27 mouse cellular contexts compared by ENCODE assay signal in genomic region chr7:122951464-122951863, GRCm38 (mm10). TPM values are rescaled to one million over a fixed set of nuclear protein-coding genes. Genes with fewer than 3 reads are reported as not detected.
A peak's percentile ranks its signal among the peaks of the same experiment; 100 is the strongest.
DNase-seq lines count a peak whose midpoint lies in the region; ATAC-seq and TF ChIP-seq lines count a peak whose summit lies in the region.
"Had no signal": no experiment of that assay in that cellular context is flagged by ENCODE, and none has a peak within 500 bp of the region (broad histone marks: within the 10 kb centered on the region; RNA-seq: fewer than 3 reads in every experiment).

No protein-coding gene starts in this region.

- peaks cover 3% of the 10 kb centered on the region; the same call in 1 of the 2 replicates for H3K4me1 ChIP-seq in liver, adult 2 months (ENCODE audit: control insufficient read depth, insufficient read depth, low read length)
- peaks cover 4% of the 10 kb centered on the region for H3K4me1 ChIP-seq in liver, embryonic 11.5 days (replicated peaks; ENCODE audit: control insufficient read depth, insufficient read depth, low read length)
- peaks cover 6 to 15% of the 10 kb centered on the region in 2 experiments; a peak in 3 of 4 replicates for H3K4me1 ChIP-seq in MEL (ENCODE audit: control insufficient read depth in 1 of 2, insufficient read depth in 2 of 2, low read length in 2 of 2)
- H3K4me1 ChIP-seq in embryonic facial prominence, embryonic 11.5 days (ENCODE audit: control insufficient read depth, insufficient read depth, low read length) = no peaks in the 10 kb centered on the region
- H3K4me1 ChIP-seq: forebrain, embryonic 10.5 days; forebrain, embryonic 13.5 days; heart, embryonic 15.5 days; hindbrain, embryonic 10.5 days; hindbrain, embryonic 13.5 days; intestine, embryonic 15.5 days had no signal

- intact Hi-C loops in left cerebral cortex, adult 2 months (cut with DNase I) = no loop called here

- no peak overlapping the region for H3K9ac ChIP-seq in liver, adult 2 months (ENCODE audit: low read depth, low read length)
- no peak overlapping the region for H3K9ac ChIP-seq in liver, embryonic 11.5 days (ENCODE audit: low read depth, low read length)
- H3K9ac ChIP-seq in MEL (ENCODE audit: control insufficient read depth, low read depth, low read length, poor library complexity, severe bottlenecking) = no peak overlapping the region
- no peak overlapping the region for H3K9ac ChIP-seq in embryonic facial prominence, embryonic 11.5 days (replicated peaks; ENCODE audit: low read length)
- H3K9ac ChIP-seq: forebrain, embryonic 13.5 days; heart, embryonic 15.5 days; hindbrain, embryonic 13.5 days; intestine, embryonic 15.5 days had no signal

- H3K79me2 ChIP-seq in liver, adult 2 months (ENCODE audit: control insufficient read depth, insufficient read depth, low read length) = no peaks in the 10 kb centered on the region
- no peaks in the 10 kb centered on the region for H3K79me2 ChIP-seq in MEL (ENCODE audit: control insufficient read depth, insufficient read depth, low read length, poor library complexity)

- WGBS in liver, adult 2 months = 57% methylated on average over 4 of the region's 4 CpGs
- 67% methylated on average over 4 of the region's 4 CpGs for WGBS in liver, embryonic 11.5 days
- 58% methylated on average over 4 of the region's 4 CpGs for WGBS in embryonic facial prominence, embryonic 11.5 days

- no peaks in the 10 kb centered on the region for H3K9me3 ChIP-seq in liver, embryonic 11.5 days (ENCODE audit: control insufficient read depth, low read length)
- H3K9me3 ChIP-seq in MEL (replicated peaks; ENCODE audit: insufficient read depth, low read length) = no peaks in the 10 kb centered on the region
- H3K9me3 ChIP-seq in embryonic facial prominence, embryonic 11.5 days (replicated peaks; ENCODE audit: control insufficient read depth, low read length) = no peaks in the 10 kb centered on the region
- H3K9me3 ChIP-seq: forebrain, embryonic 10.5 days; forebrain, embryonic 13.5 days; G1E; heart, embryonic 15.5 days; hindbrain, embryonic 10.5 days; hindbrain, embryonic 13.5 days; intestine, embryonic 15.5 days had no signal

- no peak overlapping the region for H3K4me3 ChIP-seq in liver, adult 2 months (ENCODE audit: insufficient read depth, low read depth, low read length)
- H3K4me3 ChIP-seq in liver, embryonic 11.5 days (ENCODE audit: low read depth, low read length) = no peak overlapping the region
- no peak overlapping the region for H3K4me3 ChIP-seq in MEL (ENCODE audit: control insufficient read depth in 1 of 2, insufficient read depth in 1 of 2, low read depth in 2 of 2, low read length in 2 of 2)
- no peak overlapping the region for H3K4me3 ChIP-seq in embryonic facial prominence, embryonic 11.5 days (ENCODE audit: low read depth, low read length)
- no peak overlapping the region for H3K4me3 ChIP-seq in left cerebral cortex, adult 2 months
- H3K4me3 ChIP-seq: forebrain, embryonic 10.5 days; forebrain, embryonic 13.5 days; gastrocnemius, adult 2 months; heart, embryonic 15.5 days; hindbrain, embryonic 10.5 days; hindbrain, embryonic 13.5 days; intestine, embryonic 15.5 days had no signal

- no peak for TF ChIP-seq POLR2A in liver, adult 2 months (IDR thresholded peaks at IDR 0.05; ENCODE audit: extremely low read depth, insufficient read depth, low read length)
- TF ChIP-seq POLR2A in MEL (IDR thresholded peaks at IDR 0.05; ENCODE audit: control insufficient read depth in 1 of 2, insufficient read depth in 1 of 2, low read depth in 1 of 2, low read length in 2 of 2, poor library complexity in 1 of 2) = no peak

- H3K27me3 ChIP-seq in liver, adult 2 months (ENCODE audit: control insufficient read depth, insufficient read depth, low read length) = no peaks in the 10 kb centered on the region
- H3K27me3 ChIP-seq in liver, embryonic 11.5 days (replicated peaks; ENCODE audit: control insufficient read depth, insufficient read depth, low read length) = no peaks in the 10 kb centered on the region
- no peaks in the 10 kb centered on the region for H3K27me3 ChIP-seq in MEL (ENCODE audit: control insufficient read depth in 1 of 2, insufficient read depth in 2 of 2, low read length in 2 of 2)
- H3K27me3 ChIP-seq in embryonic facial prominence, embryonic 11.5 days (ENCODE audit: control insufficient read depth, insufficient read depth, low read length) = no peaks in the 10 kb centered on the region
- H3K27me3 ChIP-seq: forebrain, embryonic 13.5 days; heart, embryonic 15.5 days; hindbrain, embryonic 13.5 days; intestine, embryonic 15.5 days had no signal

- no peak overlapping the region for H3K4me2 ChIP-seq in liver, embryonic 11.5 days
- no peak overlapping the region for H3K4me2 ChIP-seq in embryonic facial prominence, embryonic 11.5 days (ENCODE audit: low read depth, low read length)
- H3K4me2 ChIP-seq: forebrain, embryonic 13.5 days; heart, embryonic 11.5 days; heart, embryonic 15.5 days; hindbrain, embryonic 13.5 days; intestine, embryonic 15.5 days had no signal

- H3K27ac ChIP-seq in liver, adult 2 months (replicated peaks; ENCODE audit: insufficient read depth, low read depth, low read length) = no peak overlapping the region
- H3K27ac ChIP-seq in liver, embryonic 11.5 days (ENCODE audit: low read depth, low read length) = no peak overlapping the region
- no peak overlapping the region for H3K27ac ChIP-seq in MEL (ENCODE audit: control insufficient read depth, low read depth, low read length)
- no peak overlapping the region for H3K27ac ChIP-seq in embryonic facial prominence, embryonic 11.5 days (replicated peaks; ENCODE audit: low read depth, low read length)
- H3K27ac ChIP-seq in left cerebral cortex, adult 2 months = no peak overlapping the region
- H3K27ac ChIP-seq: forebrain, embryonic 10.5 days; forebrain, embryonic 13.5 days; gastrocnemius, adult 2 months; heart, embryonic 15.5 days; hindbrain, embryonic 10.5 days; hindbrain, embryonic 13.5 days; intestine, embryonic 15.5 days had no signal

- ATAC-seq in liver, embryonic 11.5 days (replicated peaks; ENCODE audit: low FRiP score) = no peak
- no peak for ATAC-seq in embryonic facial prominence, embryonic 11.5 days (replicated peaks; ENCODE audit: insufficient number of reproducible peaks, low FRiP score, low TSS enrichment, low read depth)
- ATAC-seq: activated CD4-positive, CD25-positive, alpha-beta regulatory T cell, adult 4 months; forebrain, embryonic 13.5 days; forebrain, embryonic 16.5 days; hindbrain, embryonic 16.5 days; intestine, embryonic 15.5 days had no signal

- no peaks in the 10 kb centered on the region for H3K36me3 ChIP-seq in liver, adult 2 months (ENCODE audit: control insufficient read depth, insufficient read depth, low read length)
- H3K36me3 ChIP-seq in liver, embryonic 11.5 days (ENCODE audit: control insufficient read depth, insufficient read depth, low read length) = no peaks in the 10 kb centered on the region
- H3K36me3 ChIP-seq in MEL (ENCODE audit: control insufficient read depth in 1 of 2, insufficient read depth in 2 of 2, low read length in 2 of 2) = peaks cover 0 to 10% of the 10 kb centered on the region in 2 experiments; a peak in 2 of 4 replicates
- H3K36me3 ChIP-seq in embryonic facial prominence, embryonic 11.5 days (replicated peaks; ENCODE audit: control insufficient read depth, insufficient read depth, low read depth, low read length) = no peaks in the 10 kb centered on the region
- H3K36me3 ChIP-seq: forebrain, embryonic 10.5 days; G1E; heart, embryonic 15.5 days; hindbrain, embryonic 10.5 days; hindbrain, embryonic 13.5 days; intestine, embryonic 15.5 days had no signal

- TF ChIP-seq RAD21 in MEL (IDR thresholded peaks at IDR 0.05; ENCODE audit: low read depth, low read length) = no peak

- TF ChIP-seq EP300 in MEL (IDR thresholded peaks at IDR 0.05; ENCODE audit: low read depth in 1 of 2, low read length in 2 of 2) = no peak

- DNase-seq in adrenal gland, postnatal 14 days = peak; percentile 10
- DNase-seq in adrenal gland, postnatal 25 days = no peak
- peak; percentile 75 for DNase-seq in liver, adult 2 months (ENCODE audit: extremely low read depth, low read depth, low spot score)
- DNase-seq in liver, embryonic 11.5 days (ENCODE audit: low spot score) = no peak
- DNase-seq in MEL (ENCODE audit: low read depth, low spot score) = no peak
- DNase-seq in embryonic facial prominence, embryonic 11.5 days (ENCODE audit: low spot score) = peak; percentile 15
- no peak for DNase-seq in left cerebral cortex, adult 2 months (ENCODE audit: extremely low spot score in 1 of 2, low spot score in 2 of 2)
- DNase-seq in kidney, adult 8-10 months = no peak
- DNase-seq: cerebellum, adult 9-11 months; gastrocnemius, adult 2 months; gastrocnemius, postnatal 14 days; heart, adult 18-20 months; heart, postnatal 10 days; heart, postnatal 36 days; kidney, adult 11 months; kidney, adult 9 months had no signal

- no peak for TF ChIP-seq CTCF in liver, adult 2 months (IDR thresholded peaks at IDR 0.05; ENCODE audit: low read depth, low read length)
- TF ChIP-seq CTCF in MEL (IDR thresholded peaks at IDR 0.05 in 2 of 3, conservative IDR thresholded peaks at IDR 0.05 in 1 of 3; ENCODE audit: control insufficient read depth in 1 of 3, insufficient read depth in 1 of 3, low read depth in 2 of 3, low read length in 3 of 3, poor library complexity in 1 of 3, severe bottlenecking in 1 of 3) = no peak
- TF ChIP-seq CTCF in left cerebral cortex, adult 2 months (IDR thresholded peaks at IDR 0.05) = no peak

TF ChIP-seq in MEL, 35 proteins besides CTCF, POLR2A, EP300 and RAD21:
- no peak for TF ChIP-seq POLR2AphosphoS2 (IDR thresholded peaks at IDR 0.05; ENCODE audit: low read length)
- TF ChIP-seq BHLHE40 (IDR thresholded peaks at IDR 0.05; ENCODE audit: borderline replicate concordance, low read depth, low read length) = no peak
- TF ChIP-seq MAFK (IDR thresholded peaks at IDR 0.05; ENCODE audit: borderline replicate concordance, low read depth, low read length) = peak; percentile 56; the same call in 1 of the 2 replicates

RNA-seq across cellular contexts. Expression of gene Rbbp6, which starts 14.0 kb away (rescaled TPM):
- total RNA-seq in adrenal gland, postnatal 14 days (2021) = 55.2 and 58.2 TPM in 2 replicates
- 63.4 and 65.4 TPM in 2 replicates for total RNA-seq in adrenal gland, postnatal 25 days (2021)
- 18.6 and 21.6 TPM in 2 replicates for total RNA-seq in liver, adult 2 months (2014; rRNA removed)
- 4.2 and 6.1 TPM in 2 replicates for polyA plus RNA-seq in liver, adult 2 months (2012; rRNA removed)
- 25.4 and 32.2 TPM in 2 replicates for polyA plus RNA-seq in liver, embryonic 11.5 days (2014; fragmentation: Nextera tagmentation; extraction: Ambion mirVana)
- 22.7 and 25.6 TPM in 2 replicates for total RNA-seq in MEL (2012; rRNA removed)
- 10 to 100 TPM in 1 of 2 experiments, not detected in 1; 70.6 TPM for polyA plus RNA-seq in MEL (2012; ENCODE audit: insufficient read depth in 1 of 2, insufficient read length in 2 of 2, low read depth in 1 of 2, low replicate concordance in 2 of 2, missing spikeins in 1 of 2)
- polyA plus RNA-seq in embryonic facial prominence, embryonic 11.5 days (2014; fragmentation: Nextera tagmentation; extraction: Ambion mirVana) = 37.3 and 43.2 TPM in 2 replicates
- total RNA-seq in left cerebral cortex, adult 2 months (2021) = 10 to 100 TPM; 67.7 to 70.8 TPM

Comparison
In these comparisons a context has a peak if more than half of its experiments do, and no peak if none do; other contexts are left out.
1. DNase-seq: peak in adrenal gland, postnatal 14 days (single experiment), liver, adult 2 months (single experiment) and embryonic facial prominence, embryonic 11.5 days (single experiment); none in adrenal gland, postnatal 25 days (single experiment), liver, embryonic 11.5 days (single experiment), MEL (single experiment), left cerebral cortex, adult 2 months (0 of 2) and kidney, adult 8-10 months (0 of 2).